Mouse (Mus musculus) gonadal fat pad, adult 2 months (tissue): Measurements from ENCODE around the gene Gm9747. TPM values are rescaled to one million over a fixed set of nuclear protein-coding genes. Genes with fewer than 3 reads are reported as not detected.

Experiments used
- DNase-seq: peaks from one replicate; pipeline ENCODE4 v3.0.0-alpha.2; 2012; ENCODE audit warnings: low read depth
- polyA plus RNA-seq: library from polyadenylated mRNA; depleted of rRNA; stranded (reverse); fragments of >200 nt; gene quantifications from 2 replicates; pipeline ENCODE4 v1.2.3, GENCODE M21; 2012; rRNA removed

The Gm9747 gene
- polyA plus RNA-seq, 1 experiment: 0.23 TPM

GRCm38 (mm10) chr1:82253789-82254445 lies 21.0 kb downstream of the Gm9747 start:
- no peak for DNase-seq

GRCm38 (mm10) chr1:82257457-82257856 lies 24.5 kb downstream of the Gm9747 start:
- no peak for DNase-seq

DNA sequence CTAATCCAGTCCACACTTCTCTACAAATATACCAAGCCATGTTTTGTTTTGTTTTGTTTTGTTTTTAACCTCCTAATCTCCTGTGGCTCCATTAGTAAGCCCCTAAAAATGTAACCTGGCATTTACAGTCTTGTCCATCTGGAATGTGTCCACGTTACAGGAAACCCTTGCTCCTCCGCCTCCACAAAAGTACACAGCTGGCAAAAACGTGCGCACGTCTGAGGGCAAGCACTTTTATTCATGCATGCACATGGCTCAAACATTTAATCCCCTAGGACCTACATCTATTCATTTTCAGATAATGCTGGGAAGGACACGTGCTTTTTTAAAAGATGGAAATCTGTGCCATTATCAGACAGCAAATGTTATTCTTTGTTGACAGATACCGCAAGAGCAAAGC lies 25.4 kb downstream of the Gm9747 start:
- DNase-seq: no peak

DNA sequence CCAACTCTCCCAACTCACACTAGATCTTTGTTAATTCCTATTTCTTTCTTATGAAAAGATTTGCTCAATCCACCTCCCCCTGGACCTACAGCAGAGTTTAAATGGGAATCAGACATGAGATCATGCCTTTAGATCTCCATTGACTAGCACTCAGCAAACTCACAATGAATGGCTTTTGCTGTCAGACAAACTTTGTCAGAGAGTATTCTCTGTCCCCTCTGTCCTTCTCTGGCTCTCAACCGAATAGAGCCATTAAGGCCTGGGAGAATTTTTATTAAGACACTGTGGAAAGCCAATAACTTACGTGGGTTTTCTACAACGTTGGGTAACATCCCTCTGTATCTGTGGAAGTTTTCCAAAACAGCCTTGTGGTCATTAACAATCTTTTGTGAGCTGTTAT lies 27.1 kb downstream of the Gm9747 start:
- no peak for DNase-seq

DNA sequence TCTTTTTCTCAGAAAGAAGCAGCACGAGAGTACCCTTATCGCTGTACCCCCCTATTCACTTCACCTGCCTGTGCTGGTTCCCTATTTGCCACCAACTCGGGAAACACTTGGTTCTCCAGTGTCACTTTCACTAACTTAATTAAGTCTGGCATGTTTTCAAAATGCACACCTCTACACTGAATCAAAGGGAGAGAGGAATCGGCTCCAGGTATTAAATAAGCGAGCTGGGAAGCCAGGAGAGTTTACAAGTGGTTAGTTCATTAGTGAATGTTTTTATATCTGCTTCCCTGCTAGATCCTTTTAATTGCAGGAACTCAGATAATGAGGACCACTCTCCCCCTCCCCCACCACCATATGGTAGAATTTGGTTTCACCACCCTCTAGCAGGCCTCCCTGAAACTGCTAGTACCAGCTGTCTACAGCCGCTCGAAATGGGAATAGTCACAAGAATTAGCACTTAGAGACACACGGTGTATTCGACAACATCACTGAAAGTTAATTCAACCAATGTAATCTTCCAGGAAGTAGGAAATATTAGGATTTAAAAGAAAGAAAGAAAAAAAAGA lies 28.2 kb downstream of the Gm9747 start:
- no peak for DNase-seq

DNA sequence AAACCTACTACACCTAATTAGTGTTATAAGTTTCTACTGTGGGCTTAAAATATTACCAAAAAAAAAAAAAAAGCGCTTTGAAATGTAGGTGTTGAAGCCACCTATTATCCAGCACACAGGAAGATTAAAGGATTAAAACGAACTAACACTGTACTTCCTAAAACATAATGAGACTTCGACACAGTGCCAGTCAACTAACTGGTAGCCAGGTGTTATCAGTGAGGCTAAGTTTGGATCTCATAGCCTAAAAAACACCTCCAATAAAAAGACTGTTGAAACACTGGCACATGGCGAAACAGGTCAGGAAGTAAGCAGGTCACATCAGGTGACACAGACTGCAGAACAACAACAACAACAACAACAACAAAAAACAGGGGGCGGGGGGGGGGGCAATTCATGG lies 28.7 kb downstream of the Gm9747 start:
- no peak for DNase-seq

- DNase-seq: no peak
Measured at GRCm38 (mm10) chr1:82262331-82262730, 29.4 kb downstream of the Gm9747 start.

- no peak for DNase-seq
Measured at GRCm38 (mm10) chr1:82267547-82267946, 34.6 kb downstream of the Gm9747 start.

- no peak for DNase-seq
Measured at GRCm38 (mm10) chr1:82272231-82272630, 39.3 kb downstream of the Gm9747 start.

- DNase-seq: no peak
Measured at GRCm38 (mm10) chr1:82273529-82273928, 40.6 kb downstream of the Gm9747 start.

GRCm38 (mm10) chr1:82274361-82274760 lies 41.4 kb downstream of the Gm9747 start:
- DNase-seq: no peak

DNA sequence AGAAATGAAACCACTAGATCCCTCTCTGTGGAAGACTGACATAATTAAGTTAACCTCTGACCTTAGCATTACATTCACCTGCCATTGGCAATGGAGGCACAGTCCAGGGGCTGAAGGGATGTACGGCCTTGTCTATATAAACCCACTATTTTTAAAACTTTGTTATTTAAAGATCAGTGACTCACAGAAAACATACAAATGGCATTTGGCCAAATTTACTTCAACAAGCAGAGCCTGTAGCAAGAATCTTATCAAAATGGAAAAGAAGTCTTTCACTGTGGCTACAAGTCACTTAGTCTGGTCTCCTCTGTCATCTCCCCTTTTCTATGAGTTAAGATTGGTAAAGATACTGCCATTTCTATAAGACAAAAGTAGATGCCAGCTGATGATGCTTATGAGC lies 46.9 kb downstream of the Gm9747 start:
- DNase-seq: no peak

GRCm38 (mm10) chr1:82281823-82282222 lies 48.9 kb downstream of the Gm9747 start:
- no peak for DNase-seq

- DNase-seq: no peak
Measured at GRCm38 (mm10) chr1:82282992-82283611, 50.2 kb downstream of the Gm9747 start.

GRCm38 (mm10) chr1:82283901-82284301 lies 51.0 kb downstream of the Gm9747 start:
- no peak for DNase-seq

DNA sequence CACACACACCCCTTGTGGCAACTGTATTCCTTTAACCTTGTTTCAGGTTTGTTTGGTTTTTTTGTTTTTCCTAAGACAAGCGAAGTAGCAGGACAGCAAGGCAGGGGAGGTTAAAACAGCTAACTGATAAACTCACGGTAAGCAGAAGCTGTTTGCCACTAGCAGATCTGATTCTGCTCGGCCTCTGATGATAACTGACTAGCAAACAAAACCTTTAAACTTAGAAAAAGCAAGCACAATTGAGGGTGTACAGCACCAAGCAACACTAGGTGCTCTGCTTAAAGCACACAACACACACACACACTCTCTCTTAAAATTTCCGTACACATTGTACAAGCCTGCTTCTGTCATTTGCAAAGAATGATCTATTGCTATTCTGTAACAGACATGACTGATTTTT lies 51.5 kb downstream of the Gm9747 start:
- no peak for DNase-seq

Other genes starting within 250 kb of the Gm9747 start
- 9.7 and 11.1 TPM in 2 replicates for gene Irs1, start 58.3 kb downstream of the Gm9747 start, polyA plus RNA-seq
- 13.7 and 14.6 TPM in 2 replicates for gene Rhbdd1, start 83.3 kb downstream of the Gm9747 start, polyA plus RNA-seq